Mouse (Mus musculus): ENCODE measurements around the gene Apbb1ip. TPM values are rescaled to one million over a fixed set of nuclear protein-coding genes. Genes with fewer than 3 reads are reported as not detected.
"Not testable (repeated sequence)": the region's sequence is repeated elsewhere in the genome, so short reads cannot be mapped to it uniquely, and the experiment has no call there.

Gene Apbb1ip
- total and polyA plus RNA-seq, 2 experiments: 0.64 to 0.65 TPM

DNA sequence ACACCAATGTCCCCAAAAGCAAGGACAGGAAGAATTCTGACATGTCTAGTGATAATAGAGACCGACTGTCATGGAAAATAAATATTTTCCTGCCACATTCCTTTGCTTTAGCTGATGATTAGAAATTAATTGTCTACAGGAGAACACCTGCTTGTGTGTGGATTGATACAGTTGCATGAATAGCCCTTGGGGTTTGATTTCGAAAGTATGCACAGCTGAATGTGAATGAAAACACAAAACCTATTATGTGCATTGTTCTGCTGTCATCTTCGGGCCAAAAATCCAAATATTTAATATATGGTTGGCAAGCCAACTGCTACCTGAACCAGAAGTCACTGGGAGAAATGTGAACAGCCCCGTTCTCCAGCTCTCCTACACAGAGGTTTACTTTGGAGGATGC lies 78.0 kb downstream of the Apbb1ip start:
- Histone ChIP-seq H3K27ac (replicated peaks; ENCODE audit: insufficient read depth, low read depth, low read length) (no peak overlapping the region), H3K4me3 (ENCODE audit: insufficient read depth, low read depth, low read length) (no peak overlapping the region), H3K9ac (ENCODE audit: low read depth, low read length) (no peak overlapping the region), H3K79me2 (ENCODE audit: control insufficient read depth, insufficient read depth, low read length) (no peaks in the 10 kb centered on the region), H3K4me1 (ENCODE audit: control insufficient read depth, insufficient read depth, low read length) (no peaks in the 10 kb centered on the region), H3K27me3 (ENCODE audit: control insufficient read depth, insufficient read depth, low read length) (no peaks in the 10 kb centered on the region), H3K36me3 (ENCODE audit: control insufficient read depth, insufficient read depth, low read length) (no peaks in the 10 kb centered on the region)
- TF ChIP-seq POLR2A (IDR thresholded peaks at IDR 0.05; ENCODE audit: extremely low read depth, insufficient read depth, low read length) (no peak), CTCF (IDR thresholded peaks at IDR 0.05; ENCODE audit: low read depth, low read length) (no peak)
- WGBS: 63% methylated on average over 4 of the region's 4 CpGs
- DNase-seq (ENCODE audit: extremely low read depth, low read depth, low spot score): no peak

DNA sequence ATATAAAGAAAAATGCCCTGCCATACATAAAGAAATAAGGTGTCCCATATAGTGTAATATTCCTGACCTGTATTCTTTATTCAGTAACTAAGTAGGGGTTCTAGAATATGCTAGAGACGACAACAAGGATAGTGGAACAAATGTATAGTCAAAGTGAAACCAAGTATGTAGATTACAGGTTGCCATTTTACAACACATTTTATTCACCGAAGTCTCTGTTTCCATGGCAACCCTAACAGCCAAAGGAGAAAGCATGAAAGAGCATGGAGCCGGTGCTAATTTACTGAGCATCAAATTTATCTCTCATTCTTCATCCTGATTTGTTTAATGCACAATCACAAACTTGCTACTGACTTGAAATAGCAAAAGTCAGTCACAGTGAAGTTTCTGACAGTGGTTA lies 83.6 kb downstream of the Apbb1ip start:
- Histone ChIP-seq H3K27me3 (ENCODE audit: control insufficient read depth, insufficient read depth, low read length) (no peaks in the 10 kb centered on the region), H3K36me3 (ENCODE audit: control insufficient read depth, insufficient read depth, low read length) (no peaks in the 10 kb centered on the region), H3K27ac (replicated peaks; ENCODE audit: insufficient read depth, low read depth, low read length) (no peak overlapping the region), H3K4me1 (ENCODE audit: control insufficient read depth, insufficient read depth, low read length) (no peaks in the 10 kb centered on the region), H3K9ac (ENCODE audit: low read depth, low read length) (no peak overlapping the region), H3K79me2 (ENCODE audit: control insufficient read depth, insufficient read depth, low read length) (no peaks in the 10 kb centered on the region), H3K4me3 (ENCODE audit: insufficient read depth, low read depth, low read length) (no peak overlapping the region)
- TF ChIP-seq POLR2A (IDR thresholded peaks at IDR 0.05; ENCODE audit: extremely low read depth, insufficient read depth, low read length) (no peak), CTCF (IDR thresholded peaks at IDR 0.05; ENCODE audit: low read depth, low read length) (no peak)
- 82% methylated on average over 3 of the region's 3 CpGs for whole genome bisulfite sequencing
- DNase-seq (ENCODE audit: extremely low read depth, low read depth, low spot score): no peak

GRCm38 (mm10) chr2:22862194-22862593 lies 88.3 kb downstream of the Apbb1ip start:
- no peaks in the 10 kb centered on the region for H3K79me2 ChIP-seq (ENCODE audit: control insufficient read depth, insufficient read depth, low read length)
- H3K36me3 ChIP-seq (ENCODE audit: control insufficient read depth, insufficient read depth, low read length): no peaks in the 10 kb centered on the region
- H3K27ac ChIP-seq (replicated peaks; ENCODE audit: insufficient read depth, low read depth, low read length): no peak overlapping the region
- no peaks in the 10 kb centered on the region for H3K4me1 ChIP-seq (ENCODE audit: control insufficient read depth, insufficient read depth, low read length)
- no peak overlapping the region for H3K9ac ChIP-seq (ENCODE audit: low read depth, low read length)
- H3K27me3 ChIP-seq (ENCODE audit: control insufficient read depth, insufficient read depth, low read length): no peaks in the 10 kb centered on the region
- 63% methylated on average over 2 of the region's 2 CpGs for WGBS
- TF ChIP-seq CTCF (IDR thresholded peaks at IDR 0.05; ENCODE audit: low read depth, low read length) (no peak), POLR2A (IDR thresholded peaks at IDR 0.05; ENCODE audit: extremely low read depth, insufficient read depth, low read length) (no peak)
- DNase-seq (ENCODE audit: extremely low read depth, low read depth, low spot score): no peak
- H3K4me3 ChIP-seq (ENCODE audit: insufficient read depth, low read depth, low read length): no peak overlapping the region

- peak; percentile 87 for TF ChIP-seq CTCF (IDR thresholded peaks at IDR 0.05; ENCODE audit: low read depth, low read length)
- not testable (repeated sequence) for H3K36me3 ChIP-seq (ENCODE audit: control insufficient read depth, insufficient read depth, low read length); H3K27ac ChIP-seq (replicated peaks; ENCODE audit: insufficient read depth, low read depth, low read length); H3K79me2 ChIP-seq (ENCODE audit: control insufficient read depth, insufficient read depth, low read length); H3K27me3 ChIP-seq (ENCODE audit: control insufficient read depth, insufficient read depth, low read length); H3K9ac ChIP-seq (ENCODE audit: low read depth, low read length); H3K4me1 ChIP-seq (ENCODE audit: control insufficient read depth, insufficient read depth, low read length); H3K4me3 ChIP-seq (ENCODE audit: insufficient read depth, low read depth, low read length)
- DNase-seq (ENCODE audit: extremely low read depth, low read depth, low spot score): peak; percentile 50
- 2% methylated on average over 6 of the region's 6 CpGs for WGBS
Measured at GRCm38 (mm10) chr2:22864394-22865037, 90.6 kb downstream of the Apbb1ip start.

GRCm38 (mm10) chr2:22865818-22866217 lies 91.9 kb downstream of the Apbb1ip start:
- H3K4me1 ChIP-seq (ENCODE audit: control insufficient read depth, insufficient read depth, low read length): no peaks in the 10 kb centered on the region
- 94% methylated on average over 1 of the region's 1 CpGs for WGBS
- DNase-seq (ENCODE audit: extremely low read depth, low read depth, low spot score): no peak
- H3K9ac ChIP-seq (ENCODE audit: low read depth, low read length): no peak overlapping the region
- TF ChIP-seq CTCF (IDR thresholded peaks at IDR 0.05; ENCODE audit: low read depth, low read length) (no peak), POLR2A (IDR thresholded peaks at IDR 0.05; ENCODE audit: extremely low read depth, insufficient read depth, low read length) (no peak)
- no peaks in the 10 kb centered on the region for H3K79me2 ChIP-seq (ENCODE audit: control insufficient read depth, insufficient read depth, low read length)
- H3K36me3 ChIP-seq (ENCODE audit: control insufficient read depth, insufficient read depth, low read length): no peaks in the 10 kb centered on the region
- no peak overlapping the region for H3K4me3 ChIP-seq (ENCODE audit: insufficient read depth, low read depth, low read length)
- H3K27me3 ChIP-seq (ENCODE audit: control insufficient read depth, insufficient read depth, low read length): no peaks in the 10 kb centered on the region
- H3K27ac ChIP-seq (replicated peaks; ENCODE audit: insufficient read depth, low read depth, low read length): no peak overlapping the region

DNA sequence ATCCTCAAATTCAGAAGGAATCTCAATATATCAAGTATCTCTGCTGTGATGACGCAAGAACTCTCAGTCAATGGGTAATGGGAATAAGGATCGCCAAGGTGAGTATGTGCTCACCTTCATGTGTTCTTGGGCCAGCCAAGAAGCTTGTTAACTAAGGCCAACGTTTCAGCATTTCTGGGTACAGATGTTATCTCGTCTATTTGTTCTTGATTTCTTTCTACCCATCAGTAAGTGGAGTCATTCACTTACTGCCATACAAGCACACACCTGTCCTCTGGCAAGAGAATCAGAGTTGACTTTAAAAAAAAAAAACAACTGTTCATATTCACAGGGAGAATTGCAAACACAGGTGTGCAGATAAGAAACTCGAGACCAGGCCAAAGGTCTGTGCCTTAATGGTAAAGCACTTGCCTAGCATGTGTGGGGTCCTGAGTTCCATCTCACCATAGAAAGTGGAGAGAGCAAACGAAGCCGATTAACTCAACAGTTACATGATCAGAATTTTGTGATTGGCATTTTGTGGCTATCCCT lies 93.1 kb downstream of the Apbb1ip start:
- Histone ChIP-seq H3K4me1 (ENCODE audit: control insufficient read depth, insufficient read depth, low read length) (no peaks in the 10 kb centered on the region), H3K9ac (ENCODE audit: low read depth, low read length) (no peak overlapping the region), H3K36me3 (ENCODE audit: control insufficient read depth, insufficient read depth, low read length) (no peaks in the 10 kb centered on the region), H3K27ac (replicated peaks; ENCODE audit: insufficient read depth, low read depth, low read length) (no peak overlapping the region), H3K79me2 (ENCODE audit: control insufficient read depth, insufficient read depth, low read length) (no peaks in the 10 kb centered on the region), H3K27me3 (ENCODE audit: control insufficient read depth, insufficient read depth, low read length) (no peaks in the 10 kb centered on the region), H3K4me3 (ENCODE audit: insufficient read depth, low read depth, low read length) (no peak overlapping the region)
- DNase-seq (ENCODE audit: extremely low read depth, low read depth, low spot score): no peak
- 64% methylated on average over 7 of the region's 7 CpGs for WGBS
- TF ChIP-seq POLR2A (IDR thresholded peaks at IDR 0.05; ENCODE audit: extremely low read depth, insufficient read depth, low read length) (no peak), CTCF (IDR thresholded peaks at IDR 0.05; ENCODE audit: low read depth, low read length) (no peak)
